Mouse (Mus musculus) kidney, adult 2 months (tissue): ENCODE data around the gene Gdi1.

Source experiments
- CTCF ChIP-seq: fragments of 200-500 bp; conservative IDR thresholded peaks from 2 replicates; pipeline ENCODE4 v1.5.1; 2011; ENCODE audit warnings: low read depth, mild to moderate bottlenecking, control low read depth, low read length, moderate library complexity, mixed read lengths; ENCODE audit not compliant: insufficient read depth, insufficient read length
- POLR2A ChIP-seq: fragments of 200-500 bp; IDR thresholded peaks from one replicate; pipeline ENCODE4 v1.6.1; 2011; ENCODE audit warnings: low read depth, low read length, control low read depth

GRCm38 (mm10) chrX:74273422-74274322 is 31.1 kb upstream of the Gdi1 start:
- TF ChIP-seq POLR2A (no peak), CTCF (no peak)
